Mouse (Mus musculus) heart, adult 2 months (tissue): Measurements from ENCODE around the gene Mok. TPM values are rescaled to one million over a fixed set of nuclear protein-coding genes. Genes with fewer than 3 reads are reported as not detected.

Experiments
- DNase-seq, 2 experiments: peaks; one replicate each; pipeline ENCODE4 v3.0.0; 2021
- H3K27ac ChIP-seq: fragments of 200-600 bp; 2 replicates; pipeline ENCODE4 v1.8.1; 2022
- H3K27me3 ChIP-seq: fragments of 200-500 bp; 2 replicates; pipeline ENCODE4 v1.6.1; 2012; ENCODE audit warnings: mild to moderate bottlenecking, low read length, inconsistent platforms, mixed read lengths; ENCODE audit not compliant: control insufficient read depth, insufficient read depth
- H3K36me3 ChIP-seq: fragments of 200-500 bp; 2 replicates; pipeline ENCODE4 v1.6.1; 2012; ENCODE audit warnings: low read length, inconsistent platforms; ENCODE audit not compliant: control insufficient read depth, insufficient read depth
- H3K4me1 ChIP-seq: fragments of 200-500 bp; 2 replicates; pipeline ENCODE4 v1.6.1; 2011; ENCODE audit warnings: low read length; ENCODE audit not compliant: control insufficient read depth, insufficient read depth
- H3K4me3 ChIP-seq: fragments of 200-600 bp; 2 replicates; pipeline ENCODE4 v1.8.1; 2022
- H3K79me2 ChIP-seq: fragments of 200-500 bp; replicated peaks from 2 replicates; pipeline ENCODE4 v1.6.1; 2012; ENCODE audit warnings: mild to moderate bottlenecking, inconsistent platforms, low read length, moderate library complexity, mixed read lengths; ENCODE audit not compliant: control insufficient read depth, insufficient read depth
- H3K9ac ChIP-seq: fragments of 200-500 bp; 2 replicates; pipeline ENCODE4 v1.6.1; 2012; ENCODE audit warnings: low read depth, mild to moderate bottlenecking, control low read depth, inconsistent platforms, low read length, mixed read lengths
- CTCF ChIP-seq: fragments of 200-600 bp; IDR thresholded peaks from 2 replicates; pipeline ENCODE4 v1.8.1; 2022; ENCODE audit warnings: antibody characterized with exemption, mild to moderate bottlenecking, moderate library complexity
- EP300 ChIP-seq: fragments of 200-500 bp; IDR thresholded peaks from 2 replicates; pipeline ENCODE4 v1.6.1; 2011; ENCODE audit warnings: low read depth, low read length, control low read depth; ENCODE audit not compliant: insufficient read depth
- POLR2A ChIP-seq: fragments of 200-500 bp; IDR thresholded peaks from 2 replicates; pipeline ENCODE4 v1.6.1; 2011; ENCODE audit warnings: mild to moderate bottlenecking, low read depth, low read length, control low read depth; ENCODE audit not compliant: insufficient read depth
- whole genome bisulfite sequencing: fragments of 180-500 bp; shearing (Covaris S2); methylation state at CpG from one replicate; pipeline ENCODE4 v1.1.7; 2018; 5-methylcytosine and 5-hydroxymethylcytosine counted together
- intact Hi-C: fragments of 180-260 bp; cut with DNase I; formaldehyde crosslinking; loops from one replicate; pipeline ENCODE4 v1.15.1; 2025
- polyA plus RNA-seq: library from polyadenylated mRNA; depleted of rRNA; stranded (reverse); fragments of >200 nt; gene quantifications from 2 replicates; pipeline ENCODE4 v1.2.3, GENCODE M21; 2012
- total RNA-seq, 2 experiments: library from RNA; stranded (reverse); gene quantifications; 2 replicates each; pipeline ENCODE4 v1.2.3; 2021

Mok gene
- total and polyA plus RNA-seq, 3 experiments, result 0.36 to 1.1 (median 0.86) TPM

DNA sequence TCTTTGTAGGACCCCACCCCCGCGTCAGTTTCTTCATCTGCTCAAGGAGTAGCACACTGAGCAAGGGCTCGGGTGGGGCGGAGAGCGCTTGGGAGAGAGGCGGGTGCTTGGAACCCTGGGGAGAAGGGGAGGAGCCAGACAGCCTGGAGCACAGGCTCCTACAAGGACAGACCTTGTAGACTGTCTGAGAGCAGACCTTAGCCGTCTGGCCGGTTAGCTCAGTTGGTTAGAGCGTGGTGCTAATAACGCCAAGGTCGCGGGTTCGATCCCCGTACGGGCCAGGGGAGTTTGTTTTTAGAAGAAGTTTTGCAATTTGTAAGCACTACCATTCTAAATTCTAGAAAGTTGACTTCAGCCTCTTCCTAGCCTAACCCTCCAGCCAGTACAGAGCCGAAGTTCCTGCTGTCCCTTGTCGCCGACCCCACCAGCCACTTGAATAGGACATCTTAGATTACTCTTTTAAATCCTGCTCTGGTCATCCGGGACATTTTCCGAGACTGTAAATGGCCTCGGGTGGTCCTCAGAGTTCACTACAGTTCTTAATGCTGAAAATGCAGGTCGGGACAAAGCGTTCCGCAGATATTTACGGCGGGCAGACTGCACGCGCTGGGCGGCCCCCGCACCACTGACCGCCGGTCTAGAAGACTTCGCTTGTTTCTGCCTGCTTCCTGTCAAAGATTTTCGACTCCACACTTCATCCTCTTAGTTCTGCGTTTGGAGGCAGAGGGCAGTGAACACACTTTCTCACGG, 4.6 kb upstream of the Mok start:
- under 1% methylated on average over 36 of the region's 36 CpGs for WGBS
- intact Hi-C loops, result no loop called here

DNA sequence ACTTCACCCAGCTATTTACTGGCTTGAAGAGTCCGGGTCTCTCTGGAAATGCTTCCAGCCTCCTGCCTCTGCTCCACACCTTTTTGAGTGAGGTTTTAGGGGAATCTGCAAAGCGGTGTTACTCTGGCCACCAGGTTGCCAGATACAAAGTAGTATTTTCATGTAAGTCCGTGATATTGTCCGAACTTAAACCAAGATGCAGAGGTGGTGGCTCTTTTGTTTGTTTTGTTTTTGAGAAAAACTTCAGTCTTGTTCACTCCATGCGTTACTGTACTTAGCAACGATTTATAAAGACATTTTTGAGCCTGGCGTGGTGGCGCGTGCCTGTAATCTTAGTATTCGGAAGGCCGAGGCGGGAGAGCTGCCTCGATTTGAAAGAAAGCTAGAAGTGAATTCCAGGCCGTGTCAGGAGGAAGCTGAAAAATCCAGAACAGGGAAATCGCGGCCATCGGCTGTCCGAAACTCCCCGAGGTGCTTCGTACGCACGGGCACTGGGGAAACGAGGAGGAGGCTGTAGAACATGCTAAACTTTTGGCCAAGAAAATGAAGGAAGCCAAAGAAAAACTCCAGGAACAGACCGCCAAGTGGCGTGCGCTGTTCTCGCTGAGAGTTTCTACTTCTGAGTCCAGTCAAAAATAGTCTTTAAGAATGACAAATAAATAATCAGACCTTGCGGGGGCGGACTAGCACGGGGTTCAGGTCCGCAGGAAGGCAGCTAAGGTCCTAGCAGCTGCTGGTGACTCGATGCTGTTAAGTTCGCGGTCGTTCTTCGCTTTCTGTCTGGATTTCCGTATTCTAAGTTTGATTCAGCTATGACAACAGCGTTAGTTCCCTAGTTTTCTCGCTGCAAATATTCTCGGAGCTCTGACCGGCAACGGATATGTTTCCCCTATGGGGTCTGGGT, 3.7 kb upstream of the Mok start:
- Histone ChIP-seq H3K27me3 (no peaks in the 10 kb centered on the region), H3K27ac (peak overlapping the region; percentile 51), H3K36me3 (no peaks in the 10 kb centered on the region), H3K4me3 (peak overlapping the region; percentile 60), H3K4me1 (peaks cover 4% of the 10 kb centered on the region; the same call in 1 of the 2 replicates), H3K9ac (peak overlapping the region; percentile 63), H3K79me2 (no peaks in the 10 kb centered on the region)
- intact Hi-C loops, result loop anchor here (5.0 kb wide), 2 partner anchors 182 to 427 kb away; no protein-coding TSS in a partner anchor
- 2% methylated on average over 42 of the region's 42 CpGs for WGBS
- peak; percentile 56 to 64 for DNase-seq
- TF ChIP-seq EP300 (no peak), POLR2A (no peak), CTCF (no peak; the same call in 1 of the 2 replicates)

More for the DNA sequence above, 4.6 kb upstream of the Mok start:
- peak overlapping the region; percentile 68 for H3K9ac ChIP-seq
- H3K79me2 ChIP-seq, result no peaks in the 10 kb centered on the region
- TF ChIP-seq CTCF, result no peak
- peak; percentile 66; the same call in 1 of the 2 replicates for TF ChIP-seq POLR2A
- TF ChIP-seq EP300, result peak; percentile 89
- no peaks in the 10 kb centered on the region for H3K27me3 ChIP-seq
- DNase-seq, result peak; percentile 93 to 95
- peak overlapping the region; percentile 69 for H3K27ac ChIP-seq
- H3K36me3 ChIP-seq, result no peaks in the 10 kb centered on the region
- H3K4me3 ChIP-seq, result peak overlapping the region; percentile 60
- peaks cover 4% of the 10 kb centered on the region; the same call in 1 of the 2 replicates for H3K4me1 ChIP-seq

DNA sequence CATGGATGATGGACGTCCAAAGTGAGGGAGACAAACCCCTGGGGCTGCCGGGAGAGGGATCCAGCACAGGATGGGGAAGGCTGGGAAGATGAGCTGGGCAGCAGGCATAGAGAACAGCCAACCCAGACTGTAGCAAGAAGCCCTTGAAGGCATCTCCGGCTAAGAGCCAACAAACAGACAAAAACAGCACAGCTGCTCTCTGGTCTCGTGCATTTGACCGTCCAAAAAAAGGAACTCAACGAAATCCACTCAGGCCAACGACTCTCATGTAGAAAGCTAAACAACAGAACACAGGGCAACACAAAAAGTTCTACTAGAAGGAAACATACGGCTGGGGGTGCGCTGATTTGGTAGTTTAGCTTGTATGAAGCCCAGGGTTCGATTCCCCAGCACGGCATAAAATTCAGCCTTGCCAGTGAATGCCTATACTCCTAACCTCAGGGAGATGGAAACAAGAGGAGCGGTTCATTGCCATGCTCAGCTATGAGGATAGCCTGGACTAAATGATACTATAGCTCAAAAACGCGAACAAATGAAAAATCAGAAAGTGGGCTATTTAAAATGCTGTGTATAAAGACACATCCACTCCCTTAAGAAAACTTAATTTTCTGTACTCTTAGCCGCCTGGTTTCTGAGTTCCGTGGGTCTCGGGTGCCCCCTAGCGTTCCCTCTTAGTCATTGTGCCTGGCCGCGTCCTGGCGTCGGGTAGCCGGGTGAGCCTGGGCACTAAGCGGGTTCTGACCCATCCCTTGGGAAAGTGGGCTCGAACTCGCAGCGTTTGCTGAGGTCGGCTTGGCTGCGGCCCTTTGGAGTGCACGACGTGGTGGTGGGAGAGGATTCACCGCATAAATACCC, 2.7 kb upstream of the Mok start:
- H3K9ac ChIP-seq, result peak overlapping the region; percentile 55
- no peaks in the 10 kb centered on the region for H3K27me3 ChIP-seq
- 20% methylated on average over 32 of the region's 32 CpGs for WGBS
- H3K4me3 ChIP-seq, result peak overlapping the region; percentile 60
- DNase-seq, result peak; percentile 87 to 90
- peaks cover 4% of the 10 kb centered on the region; the same call in 1 of the 2 replicates for H3K4me1 ChIP-seq
- TF ChIP-seq EP300 (peak; percentile 76; the same call in 1 of the 2 replicates), POLR2A (no peak), CTCF (no peak; the same call in none of the 2 replicates)
- no peaks in the 10 kb centered on the region for H3K36me3 ChIP-seq
- H3K27ac ChIP-seq, result peak overlapping the region; percentile 51
- intact Hi-C loops, result loop anchor here (2.0 to 5.0 kb wide), 4 partner anchors 181 to 426 kb away; no protein-coding TSS in a partner anchor
- no peaks in the 10 kb centered on the region for H3K79me2 ChIP-seq

DNA sequence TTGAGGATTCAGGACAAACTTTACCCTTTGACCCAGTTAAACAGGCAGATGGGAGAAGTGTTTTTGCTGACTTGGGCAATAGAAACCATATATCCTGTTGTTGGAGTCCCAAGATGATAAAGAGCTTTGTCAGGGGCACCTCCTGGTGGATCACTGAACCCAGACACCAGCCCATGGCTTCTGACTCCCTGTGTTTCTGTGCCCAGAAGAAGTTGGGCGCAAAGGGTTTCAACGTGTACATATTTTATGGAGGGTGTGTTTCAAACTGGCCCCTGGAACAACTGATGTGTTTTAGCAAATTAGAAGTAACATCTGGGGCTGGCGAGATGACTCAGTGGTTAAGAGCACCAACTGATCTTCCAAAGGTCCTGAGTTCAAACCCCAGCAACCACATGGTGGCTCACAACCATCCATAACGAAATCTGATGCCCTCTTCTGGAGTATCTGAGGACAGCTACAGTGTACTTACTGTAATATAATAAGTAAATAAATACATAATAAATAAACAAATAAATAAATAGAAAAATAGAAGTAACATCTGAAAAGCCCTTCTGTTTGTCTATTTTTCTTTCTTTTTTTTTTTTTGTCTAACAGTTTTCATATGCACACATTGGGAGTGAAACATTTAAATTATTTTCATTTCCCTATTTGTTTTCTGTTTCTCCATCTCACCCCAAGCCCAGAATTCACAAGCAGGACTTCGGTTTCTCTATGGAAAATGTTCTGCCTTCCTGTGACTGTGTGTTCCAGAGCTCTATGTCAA, 1.2 kb upstream of the Mok start:
- intact Hi-C loops, result loop anchor here (2.0 to 5.0 kb wide), 6 partner anchors 103 to 425 kb away; no protein-coding TSS in a partner anchor
- WGBS, result 71% methylated on average over 5 of the region's 5 CpGs
- no peak for DNase-seq
- Histone ChIP-seq H3K9ac (no peak overlapping the region), H3K79me2 (no peaks in the 10 kb centered on the region), H3K27me3 (no peaks in the 10 kb centered on the region), H3K36me3 (no peaks in the 10 kb centered on the region), H3K4me3 (no peak overlapping the region), H3K27ac (no peak overlapping the region), H3K4me1 (peaks cover 4% of the 10 kb centered on the region; the same call in 1 of the 2 replicates)
- TF ChIP-seq EP300 (no peak), CTCF (no peak), POLR2A (no peak)

DNA sequence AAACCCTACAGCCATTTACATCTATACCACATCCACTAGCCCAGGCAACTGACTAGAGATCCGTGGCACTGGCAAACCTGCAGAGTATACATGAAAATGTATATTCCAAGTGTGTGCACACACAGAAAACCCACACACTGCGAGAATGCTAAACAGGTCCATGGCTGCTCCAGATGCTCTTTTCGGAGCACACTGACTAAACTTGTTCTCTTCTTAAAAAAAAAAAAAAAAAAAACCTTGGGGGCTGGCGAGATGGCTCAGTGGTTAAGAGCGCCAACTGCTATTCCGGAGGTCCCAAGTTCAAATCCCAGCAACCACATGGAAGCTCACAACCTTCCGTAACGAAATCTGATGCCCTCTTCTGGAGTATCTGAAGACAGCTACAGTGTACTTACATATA, 2.9 kb downstream of the Mok start:
- Histone ChIP-seq H3K36me3 (no peaks in the 10 kb centered on the region), H3K79me2 (no peaks in the 10 kb centered on the region), H3K9ac (no peak overlapping the region), H3K4me1 (no peaks in the 10 kb centered on the region), H3K27me3 (no peaks in the 10 kb centered on the region), H3K27ac (no peak overlapping the region), H3K4me3 (no peak overlapping the region)
- WGBS, result 93% methylated on average over 8 of the region's 8 CpGs
- intact Hi-C loops, result no loop called here
- no peak for DNase-seq
- no peak for TF ChIP-seq EP300
- no peak for TF ChIP-seq CTCF
- TF ChIP-seq POLR2A, result no peak
